Mouse (Mus musculus) right cerebral cortex, postnatal 4 days (tissue): ENCODE results near the gene Lrfn3.
A peak's percentile ranks its signal among the peaks of the same experiment; 100 is the strongest.

Experiments
- DNase-seq: peaks from one replicate; pipeline ENCODE4 v3.0.0-alpha.2; 2022

The Lrfn3 gene

DNA sequence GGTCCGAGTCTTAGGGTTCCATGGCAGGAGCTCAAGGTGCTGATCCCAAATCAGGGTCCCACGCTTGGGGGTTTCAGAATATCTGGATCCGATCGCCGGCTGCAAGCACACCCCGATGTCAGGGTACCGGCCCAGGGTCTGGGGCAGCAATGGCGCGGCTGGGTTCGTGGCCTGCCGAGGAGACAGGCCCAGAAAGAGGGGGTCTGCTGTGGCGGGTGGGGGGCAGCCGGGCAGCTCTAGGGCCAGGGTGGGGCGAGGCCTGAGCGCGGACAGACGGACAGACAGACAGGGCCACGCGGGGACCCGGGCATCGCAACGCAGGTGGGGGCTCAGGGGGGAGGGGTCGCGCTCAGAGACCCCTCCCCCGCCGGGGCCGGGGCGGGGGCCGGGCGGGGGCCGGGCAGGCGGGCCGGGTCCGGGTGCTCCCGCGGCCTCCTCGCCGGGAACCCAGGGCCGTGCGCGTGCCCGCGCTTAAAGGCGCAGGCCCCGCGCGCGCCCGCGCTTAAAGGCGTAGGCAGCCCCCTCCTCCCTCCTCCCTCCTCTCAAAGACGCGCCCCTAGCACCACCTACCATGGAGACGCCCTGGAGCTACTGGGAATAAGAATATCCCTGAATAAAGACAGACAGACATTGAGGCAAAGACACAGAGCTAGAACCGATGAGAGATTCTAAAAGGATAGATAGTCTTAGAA, at the start of gene Lrfn3:
Gene Lrfn3, minus strand, starts transcription at position 121 of the 692 bp plus-strand sequence.
- DNase-seq, result peak; percentile 84

DNA sequence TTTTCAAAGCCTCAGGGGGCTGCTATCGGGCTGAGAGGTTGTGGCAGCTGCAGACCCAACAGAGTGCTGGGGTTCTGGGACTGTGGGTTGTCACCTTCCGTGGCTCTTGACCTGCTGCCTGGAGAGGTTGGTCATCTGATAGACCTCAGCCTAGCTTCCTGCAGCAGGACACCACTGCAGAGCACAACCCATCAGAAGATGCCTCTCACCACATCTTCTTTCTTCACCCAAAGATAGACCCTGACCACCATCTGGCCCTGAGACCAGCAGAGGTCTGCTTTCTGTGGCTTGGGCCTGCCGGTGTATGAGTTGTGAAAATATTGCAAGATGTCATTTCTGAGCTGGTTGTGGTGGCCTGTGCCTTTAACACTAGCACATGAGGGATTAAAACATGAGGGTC, 48.5 kb upstream of the Lrfn3 start:
- DNase-seq, result no peak

DNA sequence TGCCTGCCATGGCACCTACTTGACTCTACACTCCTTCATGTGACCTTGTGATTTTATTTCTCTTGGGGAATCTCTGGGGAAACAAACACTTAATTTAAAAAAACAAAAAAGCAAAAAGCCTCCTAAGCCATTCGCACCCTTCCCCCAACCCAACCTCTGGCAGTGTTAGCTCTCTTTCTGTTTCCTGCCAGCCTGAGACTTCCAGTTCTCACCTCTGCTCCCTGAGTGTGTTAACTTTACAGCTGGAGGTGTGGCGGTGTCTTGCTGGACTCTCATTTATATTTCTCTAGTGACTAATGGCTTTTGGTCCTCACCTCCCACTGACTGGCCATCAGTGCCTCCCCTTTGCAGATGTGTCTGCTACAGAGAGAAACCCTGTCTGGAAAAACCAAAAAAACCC, 47.2 kb upstream of the Lrfn3 start:
- DNase-seq, result no peak

DNA sequence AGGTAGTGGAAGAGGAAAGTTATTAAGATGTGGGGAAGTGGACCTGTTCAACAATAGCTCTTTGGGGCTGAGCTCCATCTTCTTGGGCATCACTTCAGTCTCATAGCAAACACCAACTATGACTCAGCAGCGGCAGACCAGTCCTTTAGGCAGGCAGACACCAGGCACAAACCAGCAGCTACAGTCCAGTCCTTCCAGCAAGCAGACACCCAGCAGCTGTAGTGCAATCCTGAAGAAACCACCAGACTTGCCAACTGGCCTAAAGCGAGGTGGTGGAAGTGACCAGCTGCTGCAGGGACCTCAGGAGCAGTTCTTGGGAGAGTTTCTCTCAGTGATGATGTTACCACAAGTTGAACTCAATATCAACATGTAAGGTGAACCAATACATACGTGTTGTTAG, 46.1 kb upstream of the Lrfn3 start:
- DNase-seq, result no peak

DNA sequence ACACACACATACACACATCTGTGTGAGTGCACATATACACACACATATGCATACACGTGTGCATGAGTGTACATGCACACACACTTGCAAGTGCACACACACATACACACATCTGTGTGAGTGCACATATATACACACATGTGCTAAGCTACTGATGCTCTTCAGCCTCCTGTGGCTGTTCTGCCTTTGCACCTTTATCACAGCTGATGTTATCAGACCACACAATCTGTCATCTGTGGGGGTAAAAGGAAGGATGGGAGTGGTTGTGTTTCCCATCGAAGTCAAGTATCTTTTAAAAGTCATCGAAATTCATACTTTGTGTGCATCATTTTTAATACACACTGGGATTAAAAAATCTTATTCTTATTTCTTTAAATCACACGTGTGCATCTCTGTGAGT, 39.8 kb upstream of the Lrfn3 start:
- DNase-seq, result no peak

DNA sequence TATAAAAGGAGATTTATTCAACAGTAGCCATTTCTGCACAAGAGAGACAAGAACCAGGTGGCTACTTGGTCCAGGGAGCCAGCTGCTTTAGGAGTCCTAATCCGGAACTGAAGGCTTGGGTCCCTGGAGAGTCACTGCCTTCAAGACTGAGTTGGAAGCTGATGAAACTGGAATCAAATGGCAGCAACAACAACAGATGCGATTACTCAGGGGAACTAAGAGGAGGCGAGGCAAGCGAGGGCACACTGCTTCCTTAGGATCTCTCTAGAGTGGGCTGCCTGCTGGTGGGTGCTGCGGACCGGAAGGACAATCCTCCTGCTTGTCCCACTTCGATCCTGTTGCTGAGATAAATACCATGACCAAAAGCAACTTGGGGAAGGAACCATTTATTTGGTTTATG, 37.1 kb upstream of the Lrfn3 start:
- no peak for DNase-seq

DNA sequence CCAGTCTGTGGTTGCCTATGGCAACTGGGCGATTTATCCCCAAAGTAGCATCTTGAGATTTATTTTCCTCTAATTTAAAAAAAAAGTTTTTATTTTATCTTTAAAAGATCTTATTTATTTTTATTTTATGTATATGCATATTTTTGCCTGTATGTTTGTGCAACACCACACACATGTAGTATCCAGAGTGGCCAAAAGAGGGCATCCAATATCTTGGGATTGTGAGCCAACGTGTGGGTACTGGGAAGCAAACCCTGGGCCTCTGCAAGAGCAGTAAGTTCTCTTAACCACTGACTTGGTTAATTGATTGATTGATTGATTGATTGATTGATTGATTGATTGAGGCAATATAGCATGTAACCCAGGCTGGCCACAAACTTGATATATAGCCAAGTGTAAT, 32.3 kb upstream of the Lrfn3 start:
- DNase-seq, result no peak

DNA sequence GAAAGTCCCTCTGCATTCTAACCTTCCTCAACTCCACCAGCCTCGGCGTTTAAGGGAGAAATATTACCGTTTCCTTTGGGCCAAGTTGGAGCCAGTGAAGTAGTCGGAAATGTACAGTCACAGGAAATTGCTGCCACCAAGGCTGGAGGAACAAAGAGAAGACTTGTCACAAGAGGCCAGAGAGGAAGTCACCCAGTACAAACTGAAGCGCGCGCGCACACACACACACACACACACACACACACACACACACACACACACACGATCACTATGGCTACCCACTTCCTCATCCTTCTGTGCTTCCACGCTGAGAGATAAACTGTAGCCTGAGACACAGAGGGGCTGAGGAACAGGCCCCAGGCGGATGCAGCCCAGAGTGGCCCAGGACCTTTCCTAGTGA, 31.8 kb upstream of the Lrfn3 start:
- DNase-seq, result no peak

DNA sequence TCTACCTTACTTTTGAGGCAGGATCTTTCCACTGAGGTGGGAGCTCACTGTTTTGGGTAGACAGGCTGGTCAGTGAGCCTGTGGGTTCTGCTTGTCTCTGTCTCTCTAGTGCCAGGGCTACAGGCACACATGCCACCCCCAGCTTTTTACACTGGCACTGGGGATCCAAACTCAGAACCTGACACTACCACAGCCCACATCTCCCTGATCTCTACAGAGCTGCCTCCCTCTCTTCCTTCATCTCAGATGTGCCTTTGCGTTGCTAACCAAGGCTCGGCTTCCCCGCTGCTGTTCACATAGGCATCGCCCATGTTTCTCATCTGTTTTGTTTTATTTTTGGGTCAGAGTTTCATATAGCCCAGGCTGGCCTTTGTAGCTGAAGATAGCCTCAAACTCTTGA, 31.1 kb upstream of the Lrfn3 start:
- no peak for DNase-seq

DNA sequence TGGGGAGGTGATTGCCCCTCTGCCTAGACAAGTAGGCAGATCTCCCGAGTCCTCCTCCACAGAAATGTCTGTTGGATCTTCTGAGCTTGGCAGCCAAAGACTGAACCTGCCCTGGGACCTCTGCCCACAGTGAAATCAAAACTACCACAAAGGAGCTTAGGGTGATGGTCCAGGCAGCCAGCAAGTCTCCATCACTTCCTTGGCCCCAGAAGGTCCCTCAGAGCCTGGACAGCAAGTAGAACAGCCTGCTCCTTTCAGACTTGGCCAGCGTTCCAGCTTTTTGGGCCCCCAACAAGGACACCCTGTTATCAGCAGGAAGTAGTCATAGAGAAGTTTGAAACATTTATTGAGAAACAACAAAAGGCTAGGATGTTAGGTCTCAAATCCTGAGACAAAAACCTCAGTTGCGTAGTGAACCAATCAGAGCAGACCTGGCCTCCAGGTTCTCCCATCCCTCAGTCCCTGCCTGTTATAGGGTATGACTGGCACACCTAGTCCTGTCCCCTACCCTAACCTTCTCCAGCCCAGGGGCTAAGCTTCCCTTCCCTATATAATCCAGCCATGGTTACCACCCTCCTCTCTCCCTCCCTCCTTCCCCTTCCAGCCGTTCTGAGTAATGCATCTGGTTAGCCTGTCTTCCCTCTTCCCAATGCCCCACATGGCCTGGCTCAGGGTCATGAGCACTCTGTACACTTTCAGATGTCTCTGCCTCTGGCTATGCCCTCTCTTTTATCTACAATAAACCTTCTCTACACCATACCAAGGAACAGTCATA, 30.4 kb upstream of the Lrfn3 start:
- DNase-seq, result no peak

DNA sequence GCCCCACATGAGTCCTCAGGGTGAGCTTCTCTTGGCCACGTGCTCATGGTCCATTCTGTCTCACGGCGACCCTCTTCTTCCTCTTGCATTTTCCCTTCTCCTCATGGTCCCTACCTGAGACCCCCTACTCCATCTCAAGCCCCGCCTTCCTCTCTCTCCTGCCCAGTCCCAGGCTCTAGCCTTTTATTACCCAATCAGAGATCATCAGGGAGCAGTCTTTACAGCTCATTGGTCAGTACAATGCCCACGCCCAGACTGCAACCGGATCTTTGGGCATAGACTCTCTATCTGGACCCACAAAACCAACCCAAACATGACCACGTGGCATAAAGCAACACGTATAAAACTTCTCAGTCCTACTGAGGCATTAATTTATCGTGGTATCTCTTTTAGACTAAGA, 21.5 kb upstream of the Lrfn3 start:
- DNase-seq, result no peak

DNA sequence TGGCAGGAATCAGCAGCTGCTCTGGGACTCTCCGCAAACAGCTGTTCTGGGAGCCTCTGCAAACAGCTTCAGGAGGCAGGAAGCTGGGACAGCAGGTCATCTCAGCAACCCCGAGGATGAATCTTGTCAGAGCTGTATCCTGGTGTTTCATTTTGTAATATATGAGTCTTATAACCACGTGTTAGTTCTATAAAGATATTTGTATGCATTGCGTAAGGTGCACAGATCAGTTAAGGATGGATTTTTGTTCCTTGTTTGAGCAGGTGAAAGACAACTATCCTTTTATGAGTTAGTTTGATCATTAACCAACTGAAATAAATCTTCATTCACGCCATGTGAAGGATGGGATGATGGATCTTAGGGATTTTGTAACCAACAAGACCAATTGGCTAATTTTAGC, 17.5 kb upstream of the Lrfn3 start:
- DNase-seq, result no peak

DNA sequence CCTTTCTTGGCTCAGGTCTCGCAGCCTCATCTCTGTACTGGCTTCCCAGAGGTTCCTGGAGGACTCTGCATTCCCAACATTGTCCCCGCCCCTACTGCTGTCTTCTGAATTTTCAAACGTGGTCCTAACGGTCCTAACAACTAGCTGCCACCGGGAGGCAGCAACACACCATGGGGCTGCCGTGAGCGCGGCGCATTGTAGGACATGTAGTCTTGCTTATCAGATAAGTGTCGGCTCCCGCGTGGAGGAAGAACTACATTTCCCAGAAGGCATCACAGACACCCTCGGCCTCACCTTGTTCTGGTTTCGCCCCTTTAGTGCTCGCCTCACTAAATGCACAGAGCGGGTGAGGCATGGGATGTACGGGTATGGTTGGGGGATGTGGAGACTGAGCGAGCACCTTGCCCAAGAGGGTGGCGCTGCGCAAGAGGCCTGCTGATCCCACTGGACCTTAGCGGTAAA, 11.0 kb upstream of the Lrfn3 start:
- peak; percentile 85 for DNase-seq

DNA sequence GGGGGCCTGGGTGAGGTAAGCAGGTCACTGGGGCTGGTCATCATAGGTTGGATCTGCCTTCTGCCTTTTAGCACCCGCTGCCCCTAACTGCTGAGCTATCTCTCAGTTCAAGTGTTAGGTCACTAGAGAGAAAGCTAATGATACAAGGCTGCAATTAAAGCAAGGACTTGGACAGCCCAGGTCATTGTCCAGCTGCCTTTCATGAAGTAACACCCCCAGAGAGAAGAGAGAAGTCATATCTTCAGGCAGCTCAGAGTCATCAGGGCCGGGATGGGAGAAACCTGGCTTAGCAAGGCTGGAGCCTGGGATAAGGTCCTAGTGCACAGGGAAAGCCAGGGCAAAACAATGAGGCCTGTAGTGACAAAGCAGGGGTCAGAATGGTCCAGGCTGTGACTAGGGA, 4.9 kb upstream of the Lrfn3 start:
- no peak for DNase-seq

DNA sequence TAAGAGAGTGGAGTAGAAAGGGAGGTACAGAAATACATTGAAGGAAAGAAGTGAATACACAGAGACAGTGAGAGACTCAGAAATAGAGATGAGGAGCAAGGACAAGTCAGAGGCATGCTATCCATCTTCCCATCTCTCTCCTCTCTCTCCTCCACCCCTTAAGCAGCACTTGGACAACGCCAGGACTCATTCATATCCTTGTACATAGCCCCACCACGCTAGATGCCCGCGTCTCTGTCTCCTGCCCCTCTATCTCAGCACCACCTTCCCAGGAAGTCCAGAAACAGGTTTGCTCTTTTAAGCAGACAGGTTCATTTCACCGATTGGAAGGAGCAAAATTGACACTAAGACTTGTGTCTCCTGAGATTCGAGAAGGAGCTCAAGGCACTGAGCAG, 769 bp upstream of the Lrfn3 start:
- no peak for DNase-seq

DNA sequence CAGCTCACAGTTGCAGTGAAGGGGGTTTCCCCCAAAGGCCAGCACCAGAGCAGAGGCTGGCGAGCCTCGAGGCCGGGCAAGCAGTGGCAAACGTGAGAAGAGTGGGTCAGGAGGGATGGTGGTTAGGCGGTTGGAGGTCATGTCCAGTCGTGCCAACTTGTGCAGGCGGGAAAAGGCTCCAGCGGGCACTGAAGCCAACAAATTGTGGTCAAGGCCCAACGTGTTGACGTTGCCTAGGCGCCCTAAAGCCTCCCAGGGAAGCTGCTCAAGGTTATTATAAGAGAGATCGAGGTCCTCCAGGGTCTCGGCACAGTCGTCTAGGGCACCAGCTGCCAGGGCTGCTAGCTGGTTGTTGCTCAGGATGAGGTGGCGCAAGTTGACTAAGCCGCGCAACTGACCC, 2.5 kb downstream of the Lrfn3 start:
- DNase-seq, result no peak

DNA sequence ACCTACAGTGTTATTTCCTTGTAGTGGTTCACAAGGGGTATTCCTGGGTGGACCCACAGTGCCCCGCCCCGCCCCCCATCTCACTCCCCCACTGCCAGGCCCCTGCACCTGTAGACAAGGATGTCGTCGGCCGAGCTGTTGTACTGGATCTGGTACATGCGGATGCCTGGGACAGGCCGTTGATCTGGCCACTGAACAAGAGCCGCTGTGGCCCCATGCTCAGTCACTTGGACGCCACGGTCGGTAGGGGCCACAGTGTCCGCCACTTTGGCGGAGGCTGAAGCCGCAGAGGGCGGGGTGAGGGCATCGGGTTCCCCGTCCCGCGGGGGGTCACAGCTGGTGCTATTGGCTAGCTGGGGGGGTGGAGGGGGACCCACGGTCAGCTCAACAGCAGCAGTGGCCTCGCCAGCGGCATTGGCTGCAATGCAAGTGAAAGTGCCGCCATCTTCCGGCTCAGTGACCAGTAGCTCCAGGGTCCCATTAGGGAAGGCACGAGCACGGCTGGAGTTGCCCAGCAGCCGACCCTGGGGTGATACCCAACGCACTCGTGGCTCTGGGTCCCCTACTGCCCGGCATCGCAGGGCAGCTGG, 3.2 kb downstream of the Lrfn3 start:
- no peak for DNase-seq

DNA sequence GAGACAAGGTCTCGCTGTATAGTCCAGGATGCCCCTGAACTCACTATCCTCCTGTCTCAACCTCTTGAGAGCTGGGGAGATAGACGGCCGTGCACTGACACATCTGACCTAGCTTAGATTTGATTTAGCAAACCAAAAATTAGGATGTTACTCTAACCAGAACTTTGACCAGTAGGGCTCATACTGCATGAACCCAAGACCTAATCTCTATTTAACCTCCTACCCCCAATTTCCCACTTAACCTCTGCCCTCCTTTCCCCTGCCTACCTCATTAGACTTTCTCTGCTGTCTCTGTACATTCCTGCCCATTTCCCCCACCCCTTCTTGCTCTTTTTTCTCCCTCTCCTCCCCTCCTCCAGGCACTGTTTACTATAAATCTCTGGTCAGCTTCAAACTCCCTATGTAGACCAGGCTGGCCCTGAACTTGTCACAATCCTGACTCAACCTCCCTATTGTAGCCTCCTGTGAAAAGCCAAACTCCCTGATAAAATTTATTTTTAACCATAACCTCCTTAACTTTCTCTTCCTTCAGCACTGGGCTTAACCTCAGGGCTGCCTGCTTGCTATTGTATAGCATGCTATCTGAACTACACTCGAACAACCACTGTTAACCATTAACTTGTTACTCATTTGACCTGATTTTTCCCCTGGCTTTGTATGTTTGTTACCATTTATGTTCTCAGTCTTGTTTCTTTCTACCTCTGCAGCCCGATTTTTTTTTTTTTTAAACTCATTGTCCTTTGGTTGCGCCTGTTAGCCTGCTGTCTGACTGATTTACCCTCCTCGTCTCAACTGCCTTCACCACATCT, 4.0 kb downstream of the Lrfn3 start:
- no peak for DNase-seq

DNA sequence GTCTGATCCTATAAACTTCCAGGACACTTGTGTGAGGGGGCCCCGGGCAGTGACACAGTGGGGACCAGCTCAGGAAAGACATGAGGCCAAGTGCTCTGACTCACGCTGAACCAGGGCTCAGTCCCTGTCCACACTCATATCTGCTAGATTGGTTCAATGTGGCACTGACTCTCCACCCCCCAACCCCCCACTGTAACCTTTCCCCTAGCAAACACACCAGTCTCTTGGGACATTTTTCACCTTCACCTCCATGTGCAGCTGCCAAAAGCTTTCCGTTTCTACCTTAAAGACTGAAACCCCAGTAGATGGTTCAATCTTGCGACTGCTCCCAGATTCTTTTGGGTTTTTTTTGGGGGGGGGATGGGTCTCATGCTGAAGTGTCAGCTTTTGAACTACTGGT, 8.5 kb downstream of the Lrfn3 start:
- no peak for DNase-seq

DNA sequence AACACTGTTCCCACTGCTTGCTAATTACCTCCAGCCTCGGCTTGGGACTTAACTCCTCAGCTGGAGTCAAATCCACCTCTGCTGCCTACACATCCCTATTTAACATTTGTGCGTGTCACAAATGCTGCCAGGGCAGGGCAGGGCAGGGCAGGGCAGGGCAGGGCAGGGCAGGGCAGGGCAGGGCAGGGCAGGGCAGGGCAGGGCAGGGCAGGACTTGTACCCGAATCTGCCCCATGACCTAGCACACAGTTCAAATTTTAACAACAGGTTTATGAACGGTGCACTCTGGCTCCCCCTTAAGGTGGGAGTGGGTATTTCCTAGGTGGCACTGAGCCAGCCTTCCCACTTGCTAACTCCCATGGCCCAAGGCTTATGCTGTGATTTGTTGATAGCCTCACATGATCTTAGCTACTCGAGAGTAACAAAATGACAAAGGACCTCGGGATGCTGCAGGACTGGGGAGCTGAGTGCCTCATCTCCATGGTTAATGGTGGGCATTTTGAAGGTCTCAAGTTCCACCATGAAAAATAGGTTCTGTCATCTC, 9.2 kb downstream of the Lrfn3 start:
- DNase-seq, result peak; percentile 65

DNA sequence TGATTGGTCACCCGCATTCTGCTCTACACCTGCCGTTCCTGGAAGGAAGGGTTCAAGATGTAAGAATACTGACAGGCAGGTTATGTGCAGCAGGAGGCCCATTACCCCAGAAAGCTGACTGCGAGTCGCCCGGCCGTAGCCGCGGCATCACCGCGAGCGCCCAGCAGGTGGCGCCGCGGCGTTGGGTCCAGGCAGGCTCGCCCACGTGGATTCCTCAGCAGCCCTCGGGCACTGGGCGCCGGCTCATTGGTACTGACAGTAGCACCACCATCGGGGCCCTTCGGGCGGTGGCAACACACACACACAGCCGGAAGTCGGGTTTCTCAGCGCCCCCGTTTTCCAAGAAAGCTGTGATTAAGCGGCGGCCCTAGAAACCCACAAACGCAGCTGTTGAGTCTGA, 14.7 kb downstream of the Lrfn3 start:
- DNase-seq, result peak; percentile 79

DNA sequence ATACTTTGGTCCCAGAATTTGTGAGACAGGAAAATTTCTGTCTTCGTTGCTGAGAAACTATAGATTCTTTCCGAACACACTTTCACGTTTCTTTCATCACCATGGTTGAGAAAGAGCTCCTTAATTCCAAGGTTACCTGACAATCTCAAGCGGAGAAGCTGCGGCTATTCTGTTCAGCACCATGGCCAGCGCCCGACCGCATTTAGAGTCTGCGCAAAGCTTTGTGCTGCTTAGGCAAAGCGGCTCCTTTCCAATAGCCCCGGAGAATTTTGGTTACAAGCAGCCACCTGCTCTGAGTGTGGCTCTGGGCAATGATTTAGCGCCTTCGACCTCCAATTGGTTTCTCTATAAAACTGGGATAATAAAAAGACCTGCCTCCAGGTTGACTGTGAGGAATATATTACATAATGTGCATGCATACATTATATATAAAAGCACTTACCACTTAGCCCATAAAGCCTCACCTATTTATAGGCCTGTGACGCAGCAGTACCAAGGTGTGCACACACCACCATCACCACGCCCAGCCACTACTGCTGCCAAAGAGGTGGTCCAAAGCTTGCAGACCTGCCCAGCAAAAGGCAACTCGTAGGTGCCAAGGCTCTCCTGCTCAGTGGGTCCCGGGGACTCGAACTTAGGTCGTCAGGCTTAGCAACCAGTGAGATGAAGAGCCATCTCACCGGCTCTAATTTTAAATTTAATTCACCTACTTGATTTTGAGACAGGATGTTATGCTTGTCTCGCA, 15.8 kb downstream of the Lrfn3 start:
- peak; percentile 52 for DNase-seq
